Mouse (Mus musculus) lung, adult 2 months (tissue): ENCODE measurements around the gene Mrpl51.

Source experiments
- CTCF ChIP-seq: fragments of 200-500 bp; IDR thresholded peaks from 2 replicates; pipeline ENCODE4 v1.5.1; 2011; ENCODE audit warnings: mild to moderate bottlenecking, low read length, control low read depth; ENCODE audit not compliant: insufficient read depth
- POLR2A ChIP-seq: fragments of 200-500 bp; IDR thresholded peaks from 2 replicates; pipeline ENCODE4 v1.6.1; 2011; ENCODE audit warnings: low read depth, mild to moderate bottlenecking, control low read depth, low read length, borderline replicate concordance; ENCODE audit errors: extremely low read depth

- TF ChIP-seq CTCF (no peak), POLR2A (no peak)
Measured at GRCm38 (mm10) chr6:125192841-125193240, 1.2 kb downstream of the Mrpl51 start.
